30 mouse cellular contexts compared by ENCODE assay signal in the genomic region with DNA sequence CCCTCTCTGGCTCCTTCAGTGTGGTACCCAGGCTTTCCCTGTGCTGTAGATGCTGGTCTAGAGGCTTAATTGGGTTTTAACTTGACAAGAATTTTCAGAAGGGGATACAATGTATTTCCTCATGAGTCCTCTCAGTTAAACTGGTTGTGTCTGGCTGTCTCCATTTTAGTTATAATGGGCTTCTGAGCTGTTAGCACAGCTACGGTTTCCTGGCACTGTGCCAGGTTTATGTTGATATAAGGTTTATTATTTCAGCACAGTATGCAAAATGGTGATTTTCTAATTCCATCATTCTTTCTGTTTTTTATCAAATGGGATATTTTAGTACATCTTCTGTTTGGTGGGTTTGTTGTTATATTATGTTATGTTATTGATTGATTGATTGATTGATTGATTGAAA. TPM values are rescaled to one million over a fixed set of nuclear protein-coding genes. Genes with fewer than 3 reads are reported as not detected.
A peak's percentile ranks its signal among the peaks of the same experiment; 100 is the strongest.
DNase-seq lines count a peak whose midpoint lies in the region; ATAC-seq and TF ChIP-seq lines count a peak whose summit lies in the region.
"Had no signal": no experiment of that assay in that cellular context is flagged by ENCODE, and none has a peak within 500 bp of the region (broad histone marks: within the 10 kb centered on the region; RNA-seq: fewer than 3 reads in every experiment).

No protein-coding gene starts in this region.

- no peaks in the 10 kb centered on the region for H3K79me2 ChIP-seq in MEL (ENCODE audit: control insufficient read depth, insufficient read depth, low read length, poor library complexity)

- WGBS in forebrain, postnatal 0 days = 22% methylated on average over 1 of the region's 1 CpGs
- WGBS in forebrain, embryonic 10.5 days = 96% methylated on average over 1 of the region's 1 CpGs

- no peak for TF ChIP-seq RAD21 in MEL (IDR thresholded peaks at IDR 0.05; ENCODE audit: low read depth, low read length)

- no peaks in the 10 kb centered on the region for H3K9me3 ChIP-seq in forebrain, postnatal 0 days (ENCODE audit: low read length)
- H3K9me3 ChIP-seq in forebrain, embryonic 10.5 days = no peaks in the 10 kb centered on the region
- no peaks in the 10 kb centered on the region for H3K9me3 ChIP-seq in MEL (replicated peaks; ENCODE audit: insufficient read depth, low read length)
- H3K9me3 ChIP-seq: embryonic facial prominence, embryonic 12.5 days; forebrain, embryonic 15.5 days; hindbrain, embryonic 12.5 days; hindbrain, embryonic 15.5 days had no signal

- H3K27ac ChIP-seq in forebrain, postnatal 0 days (ENCODE audit: low read depth, low read length) = no peak overlapping the region
- H3K27ac ChIP-seq in forebrain, embryonic 10.5 days = no peak overlapping the region
- no peak overlapping the region for H3K27ac ChIP-seq in MEL (ENCODE audit: control insufficient read depth, low read depth, low read length)
- H3K27ac ChIP-seq: embryonic facial prominence, embryonic 12.5 days; forebrain, embryonic 15.5 days; hindbrain, embryonic 12.5 days; hindbrain, embryonic 15.5 days had no signal

- no peak for TF ChIP-seq POLR2A in MEL (IDR thresholded peaks at IDR 0.05; ENCODE audit: control insufficient read depth in 1 of 2, insufficient read depth in 1 of 2, low read depth in 1 of 2, low read length in 2 of 2, poor library complexity in 1 of 2)
- no peak for TF ChIP-seq POLR2A in brain, embryonic 14.5 days (IDR thresholded peaks at IDR 0.05; ENCODE audit: borderline replicate concordance, extremely low read depth, insufficient read depth, insufficient read length, poor library complexity, severe bottlenecking)

- ATAC-seq in forebrain, postnatal 0 days = 0 out of 2 replicates have a peak, but pooled peaks have one; percentile 1
- ATAC-seq: activated CD4-positive, CD25-positive, alpha-beta regulatory T cell, adult 4 months; forebrain, embryonic 15.5 days; intestine, postnatal 0 days had no signal

- H3K4me2 ChIP-seq in forebrain, postnatal 0 days (ENCODE audit: low read depth) = no peak overlapping the region
- H3K4me2 ChIP-seq: embryonic facial prominence, embryonic 12.5 days; forebrain, embryonic 15.5 days; heart, embryonic 11.5 days; hindbrain, embryonic 12.5 days; hindbrain, embryonic 15.5 days had no signal

- H3K36me3 ChIP-seq in forebrain, postnatal 0 days (ENCODE audit: insufficient read depth) = no peaks in the 10 kb centered on the region
- no peaks in the 10 kb centered on the region for H3K36me3 ChIP-seq in forebrain, embryonic 10.5 days (replicated peaks)
- H3K36me3 ChIP-seq in MEL (ENCODE audit: control insufficient read depth in 1 of 2, insufficient read depth in 2 of 2, low read length in 2 of 2) = no peaks in the 10 kb centered on the region
- H3K36me3 ChIP-seq: embryonic facial prominence, embryonic 12.5 days; forebrain, embryonic 15.5 days; hindbrain, embryonic 12.5 days had no signal

- intact Hi-C loops in gastrocnemius, postnatal 36 days (cut with DNase I) = no loop called here

- no peaks in the 10 kb centered on the region for H3K27me3 ChIP-seq in forebrain, postnatal 0 days (ENCODE audit: insufficient read depth, low read length)
- H3K27me3 ChIP-seq in forebrain, embryonic 10.5 days (ENCODE audit: poor library complexity, severe bottlenecking) = no peaks in the 10 kb centered on the region
- H3K27me3 ChIP-seq in MEL (ENCODE audit: control insufficient read depth in 1 of 2, insufficient read depth in 2 of 2, low read length in 2 of 2) = no peaks in the 10 kb centered on the region
- H3K27me3 ChIP-seq: embryonic facial prominence, embryonic 12.5 days; hindbrain, embryonic 12.5 days; hindbrain, embryonic 15.5 days had no signal

- no peaks in the 10 kb centered on the region for H3K4me1 ChIP-seq in forebrain, postnatal 0 days (ENCODE audit: insufficient read depth)
- no peaks in the 10 kb centered on the region for H3K4me1 ChIP-seq in forebrain, embryonic 10.5 days
- no peaks in the 10 kb centered on the region for H3K4me1 ChIP-seq in MEL (ENCODE audit: control insufficient read depth in 1 of 2, insufficient read depth in 2 of 2, low read length in 2 of 2)
- H3K4me1 ChIP-seq: embryonic facial prominence, embryonic 12.5 days; forebrain, embryonic 15.5 days; hindbrain, embryonic 12.5 days; hindbrain, embryonic 15.5 days had no signal

- peak; percentile 40 for DNase-seq in forebrain, postnatal 0 days
- no peak for DNase-seq in forebrain, embryonic 10.5 days (ENCODE audit: extremely low spot score, low spot score)
- DNase-seq in 416B (ENCODE audit: low read depth) = peak; percentile 36
- peak; percentile 37 for DNase-seq in MEL (ENCODE audit: low read depth, low spot score)
- DNase-seq in brain, embryonic 14.5 days (ENCODE audit: low read depth) = peak; percentile 55
- DNase-seq in gastrocnemius, postnatal 36 days = no peak
- DNase-seq: adrenal gland, adult 8-10 months; adrenal gland, postnatal 25 days; cerebellum, adult 18-20 months; cerebellum, adult 9-10 months; cerebellum, postnatal 14 days; gastrocnemius, postnatal 10 days; heart, adult 11 months had no signal

- H3K4me3 ChIP-seq in forebrain, postnatal 0 days (ENCODE audit: low read depth, low read length) = no peak overlapping the region
- no peak overlapping the region for H3K4me3 ChIP-seq in forebrain, embryonic 10.5 days
- H3K4me3 ChIP-seq in MEL (ENCODE audit: control insufficient read depth in 1 of 2, insufficient read depth in 1 of 2, low read depth in 2 of 2, low read length in 2 of 2) = no peak overlapping the region
- H3K4me3 ChIP-seq: embryonic facial prominence, embryonic 12.5 days; erythroblast, embryonic 14.5 days; forebrain, embryonic 15.5 days; hindbrain, embryonic 12.5 days; hindbrain, embryonic 15.5 days had no signal

- no peak for TF ChIP-seq EP300 in MEL (IDR thresholded peaks at IDR 0.05; ENCODE audit: low read depth in 1 of 2, low read length in 2 of 2)

- no peak overlapping the region for H3K9ac ChIP-seq in forebrain, postnatal 0 days
- no peak overlapping the region for H3K9ac ChIP-seq in MEL (ENCODE audit: control insufficient read depth, low read depth, low read length, poor library complexity, severe bottlenecking)
- H3K9ac ChIP-seq: embryonic facial prominence, embryonic 12.5 days; forebrain, embryonic 15.5 days; hindbrain, embryonic 12.5 days; hindbrain, embryonic 15.5 days had no signal

- TF ChIP-seq CTCF in forebrain, postnatal 0 days (IDR thresholded peaks at IDR 0.05; ENCODE audit: low read depth) = no peak
- no peak for TF ChIP-seq CTCF in MEL (IDR thresholded peaks at IDR 0.05 in 2 of 3, conservative IDR thresholded peaks at IDR 0.05 in 1 of 3; ENCODE audit: control insufficient read depth in 1 of 3, insufficient read depth in 1 of 3, low read depth in 2 of 3, low read length in 3 of 3, poor library complexity in 1 of 3, severe bottlenecking in 1 of 3)
- no peak for TF ChIP-seq CTCF in brain, embryonic 14.5 days (IDR thresholded peaks at IDR 0.05; ENCODE audit: borderline replicate concordance, extremely low read depth, insufficient read depth, insufficient read length)

TF ChIP-seq in MEL, 35 proteins besides CTCF, POLR2A, EP300 and RAD21:
- no peak for TF ChIP-seq GATA1 (IDR thresholded peaks at IDR 0.05; ENCODE audit: low read depth, low read length)
- TF ChIP-seq USF2 (IDR thresholded peaks at IDR 0.05; ENCODE audit: borderline replicate concordance in 1 of 2, insufficient read depth in 1 of 2, low read depth in 1 of 2, low read length in 2 of 2) = no peak
- no peak for TF ChIP-seq HCFC1 (IDR thresholded peaks at IDR 0.05; ENCODE audit: low read depth, low read length)
- no peak for TF ChIP-seq ETS1 (IDR thresholded peaks at IDR 0.05; ENCODE audit: low read depth, low read length)
- no peak for TF ChIP-seq ZNF384 (IDR thresholded peaks at IDR 0.05; ENCODE audit: low read depth, low read length)
- no peak for TF ChIP-seq RCOR1 (IDR thresholded peaks at IDR 0.05; ENCODE audit: low read depth, low read length)
- TF ChIP-seq NELFE (IDR thresholded peaks at IDR 0.05; ENCODE audit: low read depth, low read length) = no peak

RNA-seq across cellular contexts. Expression of a gene that starts 9.7 kb away (rescaled TPM):
- not detected in 2 replicates for total RNA-seq in forebrain, postnatal 0 days (2014; rRNA removed)
- polyA plus RNA-seq in forebrain, postnatal 0 days (2015; fragmentation: Nextera tagmentation; extraction: Ambion mirVana) = 0.05 TPM in 1 of 2 replicates, not detected in the other
- polyA plus RNA-seq in forebrain, embryonic 10.5 days (2016; fragmentation: Nextera tagmentation; extraction: Ambion mirVana) = not detected in 2 replicates
- total RNA-seq in MEL (2012; rRNA removed) = not detected in 2 replicates
- polyA plus RNA-seq in MEL (2012; ENCODE audit: insufficient read depth in 1 of 2, insufficient read length in 2 of 2, low read depth in 1 of 2, low replicate concordance in 2 of 2, missing spikeins in 1 of 2) = not detected
- not detected in 2 replicates for polyA plus RNA-seq in brain, embryonic 14.5 days (2012; rRNA removed)
- not detected for total RNA-seq in gastrocnemius, postnatal 36 days (2021)
- total RNA-seq: adrenal gland, adult 8-10 months; adrenal gland, postnatal 25 days; ES-E14; gastrocnemius, adult 18-20 months; gastrocnemius, postnatal 10 days; gastrocnemius, postnatal 4 days; heart, adult 8-10 months; heart, postnatal 25 days; hematopoietic stem cell, adult 5-6 weeks had no signal
- polyA plus RNA-seq: activated CD4-positive, CD25-positive, alpha-beta regulatory T cell, adult 4 months; embryonic facial prominence, embryonic 12.5 days; erythroblast, embryonic 14.5 days; forebrain, embryonic 15.5 days; heart, embryonic 11.5 days; heart, embryonic 14.5 days; heart, postnatal 0 days; hindbrain, embryonic 12.5 days; hindbrain, embryonic 15.5 days; intestine, embryonic 14.5 days; intestine, postnatal 0 days had no signal

RNA-seq across cellular contexts. Expression of a gene that starts 16.1 kb away (rescaled TPM):
- 51.8 and 52.5 TPM in 2 replicates for total RNA-seq in forebrain, postnatal 0 days (2014; rRNA removed)
- 19.1 and 26.3 TPM in 2 replicates for polyA plus RNA-seq in forebrain, postnatal 0 days (2015; fragmentation: Nextera tagmentation; extraction: Ambion mirVana)
- 4.0 and 4.2 TPM in 2 replicates for polyA plus RNA-seq in forebrain, embryonic 10.5 days (2016; fragmentation: Nextera tagmentation; extraction: Ambion mirVana)
- 1.2 and 1.6 TPM in 2 replicates for total RNA-seq in MEL (2012; rRNA removed)
- polyA plus RNA-seq in MEL (2012; ENCODE audit: insufficient read depth in 1 of 2, insufficient read length in 2 of 2, low read depth in 1 of 2, low replicate concordance in 2 of 2, missing spikeins in 1 of 2) = 1 to 10 TPM in 1 of 2 experiments, not detected in 1; 2.4 TPM
- 13.0 and 15.2 TPM in 2 replicates for polyA plus RNA-seq in brain, embryonic 14.5 days (2012; rRNA removed)
- 1 to 10 TPM; 5.9 to 9.0 TPM for total RNA-seq in gastrocnemius, postnatal 36 days (2021)

RNA-seq across cellular contexts. Expression of a gene that starts 19.1 kb away (rescaled TPM):
- total RNA-seq in forebrain, postnatal 0 days (2014; rRNA removed) = 12.9 and 15.4 TPM in 2 replicates
- 18.0 and 20.2 TPM in 2 replicates for polyA plus RNA-seq in forebrain, postnatal 0 days (2015; fragmentation: Nextera tagmentation; extraction: Ambion mirVana)
- polyA plus RNA-seq in forebrain, embryonic 10.5 days (2016; fragmentation: Nextera tagmentation; extraction: Ambion mirVana) = 0.68 and 0.75 TPM in 2 replicates
- 0.39 and 0.72 TPM in 2 replicates for total RNA-seq in MEL (2012; rRNA removed)
- 1 to 10 TPM in 1 of 2 experiments, not detected in 1; 1.4 TPM for polyA plus RNA-seq in MEL (2012; ENCODE audit: insufficient read depth in 1 of 2, insufficient read length in 2 of 2, low read depth in 1 of 2, low replicate concordance in 2 of 2, missing spikeins in 1 of 2)
- polyA plus RNA-seq in brain, embryonic 14.5 days (2012; rRNA removed) = 1.7 and 2.7 TPM in 2 replicates
- total RNA-seq in gastrocnemius, postnatal 36 days (2021) = 1 to 10 TPM in 1 of 2 experiments, under 1 TPM in 1; 0.47 to 1.1 TPM
- total RNA-seq: hematopoietic stem cell, adult 5-6 weeks had no signal
- polyA plus RNA-seq: erythroblast, embryonic 14.5 days had no signal

Comparison
In these comparisons a context has a peak if more than half of its experiments do, and no peak if none do; other contexts are left out.
1. DNase-seq: peak in forebrain, postnatal 0 days (single experiment), 416B (single experiment), MEL (single experiment) and brain, embryonic 14.5 days (single experiment); none in forebrain, embryonic 10.5 days (single experiment) and gastrocnemius, postnatal 36 days (0 of 2).